Mouse (Mus musculus): ENCODE data around the gene Mob1a. TPM values are rescaled to one million over a fixed set of nuclear protein-coding genes. Genes with fewer than 3 reads are reported as not detected.

The Mob1a gene
- polyA plus RNA-seq, 1 experiment, result 22.8 TPM

DNA sequence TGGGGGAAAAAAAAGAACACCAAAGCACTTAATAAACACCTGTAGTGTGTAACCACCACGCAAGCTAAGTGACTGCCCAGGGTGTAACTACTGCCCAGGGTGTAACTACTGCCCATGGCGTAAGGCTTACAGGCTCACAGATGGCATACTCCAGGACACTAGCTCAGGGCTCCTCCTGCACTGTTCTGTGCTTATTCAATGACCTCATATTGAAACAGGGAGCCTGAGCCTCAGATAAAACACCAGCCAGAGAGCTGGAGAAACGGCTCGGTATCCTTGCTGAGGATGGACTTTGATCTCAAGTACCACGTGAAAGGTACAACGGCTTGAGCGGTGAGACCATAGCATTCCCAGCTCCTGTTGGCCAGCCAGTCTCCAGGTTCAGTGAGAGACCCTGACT is 13.8 kb upstream of the Mob1a start:
- no peak overlapping the region for H3K4me2 ChIP-seq (ENCODE audit: low read depth)
- no peak overlapping the region for H3ac ChIP-seq (ENCODE audit: control insufficient read depth, insufficient read length)
- no peaks in the 10 kb centered on the region for H3K27me3 ChIP-seq (ENCODE audit: control insufficient read depth, insufficient read depth, insufficient read length)
- TF ChIP-seq TCF12 (IDR thresholded peaks at IDR 0.05; ENCODE audit: insufficient read depth, poor library complexity, severe bottlenecking) (no peak), TCF3 (IDR thresholded peaks at IDR 0.05; ENCODE audit: insufficient read length, low read depth) (no peak)
- peaks cover 68% of the 10 kb centered on the region for H3K36me3 ChIP-seq (ENCODE audit: control insufficient read depth, insufficient read depth)
- H3K79me2 ChIP-seq (ENCODE audit: control insufficient read depth, insufficient read depth), result peaks cover 49% of the 10 kb centered on the region
- H3K4me3 ChIP-seq, result no peak overlapping the region

DNA sequence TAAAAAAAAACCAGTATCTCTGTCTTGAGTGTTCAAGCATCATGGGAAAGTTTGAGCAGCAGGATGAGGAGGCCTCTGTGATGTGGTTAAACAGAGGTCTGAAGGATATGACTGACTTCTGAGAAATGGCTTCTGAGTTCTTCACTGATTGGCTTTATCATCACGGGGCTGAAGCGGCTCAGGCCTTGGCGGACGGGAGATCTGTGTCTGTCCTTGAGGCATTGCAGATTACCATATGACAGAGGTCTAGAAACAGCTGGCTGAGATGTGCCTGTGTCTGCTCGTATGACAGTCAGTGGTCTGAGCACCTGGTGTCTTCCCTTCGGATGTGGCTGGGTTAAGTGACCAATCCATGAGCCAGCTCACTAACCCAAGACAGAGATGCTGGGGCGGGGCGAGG is 13.3 kb upstream of the Mob1a start:
- no peak for TF ChIP-seq TCF12 (IDR thresholded peaks at IDR 0.05; ENCODE audit: insufficient read depth, poor library complexity, severe bottlenecking)
- TF ChIP-seq MYOD1 (IDR thresholded peaks at IDR 0.05; ENCODE audit: control insufficient read depth in 1 of 3, insufficient read length in 2 of 3, low read depth in 2 of 3), result peak in 2 of 3 experiments; percentile 13 to 26
- H3K4me2 ChIP-seq (ENCODE audit: low read depth), result no peak overlapping the region
- peaks cover 49% of the 10 kb centered on the region for H3K79me2 ChIP-seq (ENCODE audit: control insufficient read depth, insufficient read depth)
- H3K4me3 ChIP-seq, result no peak overlapping the region
- H3ac ChIP-seq (ENCODE audit: control insufficient read depth, insufficient read length), result no peak overlapping the region
- peaks cover 63% of the 10 kb centered on the region for H3K36me3 ChIP-seq (ENCODE audit: control insufficient read depth, insufficient read depth)
- H3K27me3 ChIP-seq (ENCODE audit: control insufficient read depth, insufficient read depth, insufficient read length), result no peaks in the 10 kb centered on the region

GRCm38 (mm10) chr6:83315293-83315692 is 10.5 kb upstream of the Mob1a start:
- Histone ChIP-seq H3K4me2 (ENCODE audit: low read depth) (peak overlapping the region; percentile 81), H3K79me2 (ENCODE audit: control insufficient read depth, insufficient read depth) (peaks cover 49% of the 10 kb centered on the region), H3K36me3 (ENCODE audit: control insufficient read depth, insufficient read depth) (peaks cover 35% of the 10 kb centered on the region), H3K27me3 (ENCODE audit: control insufficient read depth, insufficient read depth, insufficient read length) (no peaks in the 10 kb centered on the region), H3ac (ENCODE audit: control insufficient read depth, insufficient read length) (no peak overlapping the region), H3K4me3 (peak overlapping the region; percentile 76)
- TF ChIP-seq CEBPB (IDR thresholded peaks at IDR 0.05; ENCODE audit: insufficient read depth, poor library complexity, severe bottlenecking) (no peak), E2F4 (IDR thresholded peaks at IDR 0.05; ENCODE audit: insufficient read depth) (no peak), USF1 (IDR thresholded peaks at IDR 0.05; ENCODE audit: low read depth) (no peak), POLR2A (IDR thresholded peaks at IDR 0.05; ENCODE audit: insufficient read length, low read depth) (no peak), MYOD1 (IDR thresholded peaks at IDR 0.05; ENCODE audit: control insufficient read depth in 1 of 3, insufficient read length in 2 of 3, low read depth in 2 of 3) (no peak), MYOG (IDR thresholded peaks at IDR 0.05; ENCODE audit: control insufficient read depth in 1 of 3, insufficient read depth in 1 of 3, insufficient read length in 2 of 3, low read depth in 2 of 3) (no peak), TCF12 (IDR thresholded peaks at IDR 0.05; ENCODE audit: insufficient read depth, poor library complexity, severe bottlenecking) (no peak), REST (IDR thresholded peaks at IDR 0.05; ENCODE audit: insufficient read depth, insufficient read length) (no peak), MAX (IDR thresholded peaks at IDR 0.05; ENCODE audit: low read depth) (no peak), POLR2AphosphoS2 (IDR thresholded peaks at IDR 0.05; ENCODE audit: insufficient read length, low read depth) (no peak), TCF3 (IDR thresholded peaks at IDR 0.05; ENCODE audit: insufficient read length, low read depth) (no peak)

DNA sequence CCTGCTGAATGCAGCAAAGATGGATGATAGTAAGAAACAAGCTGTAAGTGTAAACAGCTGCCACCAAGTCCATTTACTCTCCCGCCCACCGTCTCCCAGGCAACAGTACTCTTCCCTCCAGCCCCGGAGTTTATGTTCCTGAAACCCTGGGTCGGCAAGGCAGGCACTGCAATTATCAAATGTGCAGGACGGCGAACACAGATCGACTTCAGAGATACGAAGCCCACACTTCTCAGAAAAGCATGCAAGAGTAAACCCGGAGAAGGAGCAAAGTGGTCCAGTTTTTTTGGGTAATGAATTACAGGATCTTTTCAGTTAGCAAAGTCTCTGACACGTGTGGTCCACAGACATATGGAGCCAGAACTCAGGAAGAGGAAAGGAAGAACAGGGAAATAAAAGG is 9.8 kb upstream of the Mob1a start:
- TF ChIP-seq MYOD1 (IDR thresholded peaks at IDR 0.05; ENCODE audit: control insufficient read depth in 1 of 3, insufficient read length in 2 of 3, low read depth in 2 of 3) (peak in 1 of 3 experiments; percentile 49), MAX (IDR thresholded peaks at IDR 0.05; ENCODE audit: low read depth) (no peak), USF1 (IDR thresholded peaks at IDR 0.05; ENCODE audit: low read depth) (no peak), POLR2A (IDR thresholded peaks at IDR 0.05; ENCODE audit: insufficient read length, low read depth) (peak; percentile 35), REST (IDR thresholded peaks at IDR 0.05; ENCODE audit: insufficient read depth, insufficient read length) (no peak), TCF3 (IDR thresholded peaks at IDR 0.05; ENCODE audit: insufficient read length, low read depth) (no peak), MYOG (IDR thresholded peaks at IDR 0.05; ENCODE audit: control insufficient read depth in 1 of 3, insufficient read depth in 1 of 3, insufficient read length in 2 of 3, low read depth in 2 of 3) (peak in 1 of 3 experiments; percentile 31), CEBPB (IDR thresholded peaks at IDR 0.05; ENCODE audit: insufficient read depth, poor library complexity, severe bottlenecking) (no peak)
- H3ac ChIP-seq (ENCODE audit: control insufficient read depth, insufficient read length), result no peak overlapping the region
- peak overlapping the region; percentile 76 for H3K4me3 ChIP-seq
- H3K4me2 ChIP-seq (ENCODE audit: low read depth), result peak overlapping the region; percentile 81
- no peaks in the 10 kb centered on the region for H3K27me3 ChIP-seq (ENCODE audit: control insufficient read depth, insufficient read depth, insufficient read length)
- H3K36me3 ChIP-seq (ENCODE audit: control insufficient read depth, insufficient read depth), result peaks cover 29% of the 10 kb centered on the region
- H3K79me2 ChIP-seq (ENCODE audit: control insufficient read depth, insufficient read depth), result peaks cover 49% of the 10 kb centered on the region

GRCm38 (mm10) chr6:83317108-83317741 is 8.6 kb upstream of the Mob1a start:
- peak overlapping the region; percentile 58 for H3ac ChIP-seq (ENCODE audit: control insufficient read depth, insufficient read length)
- peaks cover 47% of the 10 kb centered on the region for H3K79me2 ChIP-seq (ENCODE audit: control insufficient read depth, insufficient read depth)
- peak in 1 of 3 experiments; percentile 52 for TF ChIP-seq MYOD1 (IDR thresholded peaks at IDR 0.05; ENCODE audit: control insufficient read depth in 1 of 3, insufficient read length in 2 of 3, low read depth in 2 of 3)
- TF ChIP-seq POLR2AphosphoS2 (IDR thresholded peaks at IDR 0.05; ENCODE audit: insufficient read length, low read depth), result peak; percentile 94
- peak; percentile 83 for TF ChIP-seq MAX (IDR thresholded peaks at IDR 0.05; ENCODE audit: low read depth)
- TF ChIP-seq E2F4 (IDR thresholded peaks at IDR 0.05; ENCODE audit: insufficient read depth), result no peak
- no peak for TF ChIP-seq MYOG (IDR thresholded peaks at IDR 0.05; ENCODE audit: control insufficient read depth in 1 of 3, insufficient read depth in 1 of 3, insufficient read length in 2 of 3, low read depth in 2 of 3)
- TF ChIP-seq TCF3 (IDR thresholded peaks at IDR 0.05; ENCODE audit: insufficient read length, low read depth), result no peak
- no peak for TF ChIP-seq USF1 (IDR thresholded peaks at IDR 0.05; ENCODE audit: low read depth)
- TF ChIP-seq REST (IDR thresholded peaks at IDR 0.05; ENCODE audit: insufficient read depth, insufficient read length), result no peak
- peak; percentile 74 for TF ChIP-seq CEBPB (IDR thresholded peaks at IDR 0.05; ENCODE audit: insufficient read depth, poor library complexity, severe bottlenecking)
- peak; percentile 85 for TF ChIP-seq POLR2A (IDR thresholded peaks at IDR 0.05; ENCODE audit: insufficient read length, low read depth)
- TF ChIP-seq TCF12 (IDR thresholded peaks at IDR 0.05; ENCODE audit: insufficient read depth, poor library complexity, severe bottlenecking), result no peak
- TF ChIP-seq SRF (IDR thresholded peaks at IDR 0.05; ENCODE audit: control insufficient read depth, insufficient read length, low read depth), result no peak
- H3K27me3 ChIP-seq (ENCODE audit: control insufficient read depth, insufficient read depth, insufficient read length), result no peaks in the 10 kb centered on the region
- H3K4me2 ChIP-seq (ENCODE audit: low read depth), result peak overlapping the region; percentile 64
- H3K36me3 ChIP-seq (ENCODE audit: control insufficient read depth, insufficient read depth), result peaks cover 17% of the 10 kb centered on the region
- H3K4me3 ChIP-seq, result peak overlapping the region; percentile 76

Data from myocyte (in vitro differentiated cells).